In genomic region chr14:45092327-45092726, GRCm38 (mm10) we compare ENCODE assay signal across 14 mouse cellular contexts.
DNase-seq lines count a peak whose midpoint lies in the region; ATAC-seq lines count a peak whose summit lies in the region.
"Had no signal": no experiment of that assay in that cellular context is flagged by ENCODE, and none has a peak within 500 bp of the region (broad histone marks: within the 10 kb centered on the region; RNA-seq: fewer than 3 reads in every experiment).

No protein-coding gene starts in this region.

- ATAC-seq in megakaryocyte, adult 5-6 weeks (ENCODE audit: poor library complexity, severe bottlenecking): peak; percentile 94
- ATAC-seq in cerebellum, adult (ENCODE audit: insufficient number of reproducible peaks, low FRiP score, low TSS enrichment): no peak
- ATAC-seq: Patski had no signal

- DNase-seq in thymus, postnatal 14 days: peak; percentile 21
- DNase-seq in thymus, postnatal 4 days: no peak
- DNase-seq in T-cell, adult 2 months (ENCODE audit: low spot score): peak; percentile 19
- no peak for DNase-seq in adrenal gland, postnatal 25 days
- no peak for DNase-seq in left cerebral cortex, adult 8-10 months (ENCODE audit: low spot score in 2 of 2)
- DNase-seq: cerebellum, postnatal 14 days; gastrocnemius, postnatal 36 days; kidney, adult 2 months; kidney, postnatal 14 days; midbrain, embryonic 14.5 days; right cerebral cortex, postnatal 25 days had no signal

Comparison
In these comparisons a context has a peak if more than half of its experiments do, and no peak if none do; other contexts are left out.
1. DNase-seq: peak in thymus, postnatal 14 days (single experiment) and T-cell, adult 2 months (single experiment); none in thymus, postnatal 4 days (single experiment), adrenal gland, postnatal 25 days (single experiment) and left cerebral cortex, adult 8-10 months (0 of 2).